Mouse (Mus musculus): ENCODE results near the gene Tmem200b. TPM values are rescaled to one million over a fixed set of nuclear protein-coding genes. Genes with fewer than 3 reads are reported as not detected.
A peak's percentile ranks its signal among the peaks of the same experiment; 100 is the strongest.

The Tmem200b gene
- polyA plus RNA-seq, 1 experiment from 2014 or later = 1.2 TPM

DNA sequence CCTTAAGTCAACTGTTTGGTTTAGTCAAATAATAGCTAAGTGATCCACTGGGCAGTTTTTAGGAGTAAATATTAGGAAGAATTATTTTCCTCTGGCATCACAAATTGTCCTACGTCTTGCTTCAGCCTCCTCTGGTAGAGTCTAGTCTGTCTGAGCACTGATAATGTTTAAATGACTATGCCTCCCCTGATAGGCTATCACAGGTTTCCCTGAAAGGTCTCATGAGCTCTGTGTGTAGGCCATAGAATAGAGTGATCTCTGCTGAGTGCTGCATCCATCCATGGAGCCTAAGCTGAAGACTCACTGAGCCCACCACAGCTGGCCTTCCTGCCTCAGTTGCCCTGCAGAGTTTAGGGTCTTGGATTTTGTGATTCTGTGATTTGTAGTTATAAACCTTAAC lies 33.0 kb upstream of the Tmem200b start:
- Histone ChIP-seq H3K9ac (no peak overlapping the region), H3K27ac (no peak overlapping the region), H3K4me1 (no peaks in the 10 kb centered on the region), H3K27me3 (replicated peaks) (no peaks in the 10 kb centered on the region), H3K36me3 (peaks cover 11% of the 10 kb centered on the region), H3K4me2 (no peak overlapping the region), H3K9me3 (no peaks in the 10 kb centered on the region), H3K4me3 (replicated peaks) (no peak overlapping the region)
- ATAC-seq (ENCODE audit: insufficient read depth, low FRiP score, low read depth) = no peak
- 60% methylated on average over 1 of the region's 1 CpGs for WGBS

DNA sequence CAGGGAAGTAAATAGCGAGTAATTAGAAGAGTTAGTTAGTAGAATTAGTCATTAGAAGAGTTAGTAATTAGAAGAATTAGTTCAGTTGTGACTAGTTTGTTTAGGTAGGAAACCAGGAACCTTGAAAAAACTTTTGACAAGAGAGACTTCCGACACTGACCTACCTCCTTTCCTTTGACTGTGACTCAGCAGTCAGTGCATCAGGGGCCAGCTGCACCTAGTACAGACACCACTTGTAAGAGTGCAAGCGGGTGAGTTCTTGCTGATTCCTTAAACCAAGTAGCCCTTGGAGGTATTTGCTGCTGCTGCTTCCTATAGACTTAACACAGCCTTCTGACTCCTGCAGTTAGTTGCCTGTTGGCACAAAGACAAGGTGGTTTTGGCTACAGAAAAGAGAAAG lies 30.9 kb upstream of the Tmem200b start:
- Histone ChIP-seq H3K4me3 (replicated peaks) (no peak overlapping the region), H3K27me3 (replicated peaks) (no peaks in the 10 kb centered on the region), H3K9ac (no peak overlapping the region), H3K4me1 (no peaks in the 10 kb centered on the region), H3K36me3 (peaks cover 21% of the 10 kb centered on the region), H3K4me2 (no peak overlapping the region), H3K27ac (no peak overlapping the region), H3K9me3 (no peaks in the 10 kb centered on the region)
- WGBS = 72% methylated on average over 3 of the region's 3 CpGs
- no peak for ATAC-seq (ENCODE audit: insufficient read depth, low FRiP score, low read depth)

DNA sequence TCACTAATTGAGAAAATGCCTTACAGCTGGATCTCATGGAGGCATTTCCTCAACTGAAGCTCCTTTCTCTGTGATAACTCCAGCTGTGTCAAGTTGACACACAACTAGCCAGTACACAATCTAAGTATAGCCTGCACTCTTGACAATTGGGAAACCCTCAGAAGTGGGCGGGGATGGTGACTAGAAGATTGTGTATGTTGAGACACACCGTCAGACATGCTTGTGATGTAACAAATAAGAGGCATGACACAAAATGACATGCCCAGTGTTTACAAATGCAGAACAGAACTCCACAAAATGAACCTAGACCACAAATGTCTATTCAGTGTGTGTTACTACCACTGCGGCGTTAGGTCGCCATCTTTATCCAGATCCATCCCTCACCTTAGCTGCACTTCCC lies 24.5 kb upstream of the Tmem200b start:
- Histone ChIP-seq H3K9me3 (no peaks in the 10 kb centered on the region), H3K27me3 (replicated peaks) (no peaks in the 10 kb centered on the region), H3K4me3 (replicated peaks) (no peak overlapping the region), H3K9ac (no peak overlapping the region), H3K4me1 (no peaks in the 10 kb centered on the region), H3K4me2 (no peak overlapping the region), H3K36me3 (peaks cover 67% of the 10 kb centered on the region), H3K27ac (no peak overlapping the region)
- ATAC-seq (ENCODE audit: insufficient read depth, low FRiP score, low read depth) = no peak
- 96% methylated on average over 5 of the region's 5 CpGs for WGBS

DNA sequence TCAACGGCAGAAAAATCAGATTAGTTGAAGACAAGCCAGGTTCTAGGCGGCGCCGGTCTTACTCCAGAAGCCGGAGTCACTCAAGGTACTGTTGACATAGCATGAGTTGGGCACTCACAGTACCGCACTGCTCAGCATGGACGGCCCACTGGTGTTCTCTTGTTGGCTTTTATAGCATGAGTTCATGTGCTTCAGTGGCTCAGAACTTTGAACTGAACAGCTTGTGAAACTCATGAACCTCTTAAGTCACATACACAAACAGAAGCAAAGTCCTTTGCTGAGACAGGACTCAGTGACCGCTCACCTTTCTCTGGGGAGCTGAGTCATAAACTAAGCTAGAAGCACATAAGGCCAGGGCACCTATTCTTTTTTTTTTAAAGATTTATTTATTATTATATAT lies 23.8 kb upstream of the Tmem200b start:
- ATAC-seq (ENCODE audit: insufficient read depth, low FRiP score, low read depth) = no peak
- H3K36me3 ChIP-seq = peaks cover 73% of the 10 kb centered on the region
- H3K27me3 ChIP-seq (replicated peaks) = no peaks in the 10 kb centered on the region

DNA sequence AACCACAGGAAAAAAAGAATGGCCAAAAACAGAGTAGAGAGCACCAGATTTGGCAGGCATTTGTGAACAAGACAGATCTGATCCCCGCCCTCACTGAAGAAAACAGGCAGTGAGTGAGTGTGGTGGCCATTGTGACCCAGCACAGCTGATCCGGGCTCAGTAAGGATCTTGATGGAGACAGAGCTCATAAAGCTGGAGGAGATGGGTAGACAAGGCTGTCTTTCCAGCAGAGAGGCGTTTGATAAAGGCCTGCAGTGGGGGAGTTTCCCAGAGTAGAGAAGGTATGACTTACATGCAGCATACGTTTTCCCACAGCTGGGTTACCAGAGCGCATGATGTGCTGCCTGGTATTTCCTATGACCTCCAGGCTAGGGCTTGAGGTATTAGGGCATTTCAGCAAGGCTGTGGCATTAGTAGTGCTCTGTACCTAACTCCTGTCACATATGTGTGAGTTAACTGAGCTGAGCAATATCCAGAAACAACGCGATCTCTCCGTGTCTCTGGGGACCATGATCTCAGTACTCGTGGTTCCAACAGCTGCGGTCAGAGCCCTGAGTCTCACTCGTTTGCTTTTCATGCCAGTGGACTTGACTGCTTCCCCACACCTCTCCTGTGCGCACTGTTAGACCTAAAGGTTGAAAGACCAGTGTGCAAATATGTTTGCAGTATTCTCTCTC lies 22.9 kb upstream of the Tmem200b start:
- Histone ChIP-seq H3K36me3 (peaks cover 65% of the 10 kb centered on the region), H3K27ac (no peak overlapping the region), H3K4me1 (no peaks in the 10 kb centered on the region), H3K27me3 (replicated peaks) (no peaks in the 10 kb centered on the region), H3K4me3 (replicated peaks) (no peak overlapping the region), H3K9me3 (no peaks in the 10 kb centered on the region), H3K9ac (no peak overlapping the region), H3K4me2 (no peak overlapping the region)
- ATAC-seq (ENCODE audit: insufficient read depth, low FRiP score, low read depth) = no peak
- 89% methylated on average over 12 of the region's 12 CpGs for WGBS

More for the DNA sequence above, 23.8 kb upstream of the Tmem200b start:
- Histone ChIP-seq H3K27ac (no peak overlapping the region), H3K4me1 (no peaks in the 10 kb centered on the region), H3K9ac (no peak overlapping the region), H3K9me3 (no peaks in the 10 kb centered on the region), H3K4me2 (no peak overlapping the region), H3K4me3 (replicated peaks) (no peak overlapping the region)
- 88% methylated on average over 8 of the region's 8 CpGs for WGBS

DNA sequence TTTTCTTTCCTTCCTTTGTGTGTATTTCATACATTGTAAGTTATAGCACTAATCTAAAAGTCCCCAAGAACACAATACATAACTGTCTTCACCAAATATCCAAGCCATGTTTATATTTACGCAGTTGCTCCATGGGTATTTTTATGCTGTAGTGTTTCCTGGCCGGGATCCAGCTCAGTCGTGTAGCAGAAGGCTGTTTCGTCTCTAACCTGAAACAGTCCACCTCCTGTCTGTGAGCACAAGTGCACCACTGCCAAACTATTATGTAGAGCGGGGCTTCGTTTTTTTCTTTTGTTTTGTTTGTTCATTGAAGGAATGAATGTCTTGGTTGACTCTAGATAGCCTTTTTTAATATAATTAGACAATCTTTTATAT lies 22.4 kb upstream of the Tmem200b start:
- Histone ChIP-seq H3K4me2 (no peak overlapping the region), H3K9ac (no peak overlapping the region), H3K9me3 (no peaks in the 10 kb centered on the region), H3K4me3 (replicated peaks) (no peak overlapping the region), H3K27ac (no peak overlapping the region), H3K27me3 (replicated peaks) (no peaks in the 10 kb centered on the region), H3K4me1 (no peaks in the 10 kb centered on the region), H3K36me3 (peaks cover 62% of the 10 kb centered on the region)
- ATAC-seq (ENCODE audit: insufficient read depth, low FRiP score, low read depth) = no peak
- WGBS = 80% methylated on average over 6 of the region's 6 CpGs

DNA sequence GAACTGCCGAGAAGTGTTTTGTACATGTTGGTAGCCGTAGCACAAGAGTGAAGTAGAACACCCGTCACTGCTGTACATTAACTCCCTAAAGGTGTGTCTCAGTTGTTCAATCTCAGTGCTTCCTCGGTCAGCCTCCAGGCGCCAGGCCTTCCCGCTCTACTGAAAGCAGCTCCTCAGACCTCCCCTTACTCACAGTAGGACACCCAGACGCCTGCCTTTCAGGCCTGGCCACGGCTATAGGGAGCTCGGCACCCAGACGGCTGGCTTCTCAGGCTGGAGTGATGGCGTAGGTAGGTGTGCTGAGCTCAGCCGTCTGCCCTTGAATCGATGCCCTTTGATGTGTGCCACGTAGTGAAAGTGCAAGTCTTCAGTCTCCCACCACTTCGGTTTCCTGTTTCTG lies 20.5 kb upstream of the Tmem200b start:
- 94% methylated on average over 15 of the region's 15 CpGs for WGBS
- H3K4me1 ChIP-seq = no peaks in the 10 kb centered on the region
- H3K36me3 ChIP-seq = peaks cover 57% of the 10 kb centered on the region
- no peaks in the 10 kb centered on the region for H3K27me3 ChIP-seq (replicated peaks)
- ATAC-seq (ENCODE audit: insufficient read depth, low FRiP score, low read depth) = no peak
- no peak overlapping the region for H3K27ac ChIP-seq
- H3K9ac ChIP-seq = no peak overlapping the region
- H3K4me2 ChIP-seq = no peak overlapping the region
- no peaks in the 10 kb centered on the region for H3K9me3 ChIP-seq
- H3K4me3 ChIP-seq (replicated peaks) = no peak overlapping the region

DNA sequence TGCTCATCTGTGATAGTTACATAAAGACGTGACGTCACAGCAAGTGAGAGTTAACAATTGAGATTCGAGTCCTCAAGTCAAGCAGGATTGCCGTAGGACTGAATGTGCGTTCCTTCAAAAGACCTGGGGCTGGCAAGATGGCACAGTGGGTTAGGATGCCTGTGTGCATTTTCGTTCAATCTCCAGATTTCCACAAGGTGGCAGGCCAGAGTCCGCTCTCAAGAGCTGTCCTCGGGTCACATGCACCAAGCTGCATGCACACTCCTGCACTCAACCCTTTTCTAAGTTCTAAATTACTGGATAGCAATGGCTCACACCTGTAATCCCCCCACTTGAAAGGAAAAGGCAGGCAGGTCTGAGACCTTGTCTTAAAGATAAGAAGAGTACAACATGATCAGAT lies 17.1 kb upstream of the Tmem200b start:
- no peak overlapping the region for H3K9ac ChIP-seq
- WGBS = 61% methylated on average over 8 of the region's 8 CpGs

DNA sequence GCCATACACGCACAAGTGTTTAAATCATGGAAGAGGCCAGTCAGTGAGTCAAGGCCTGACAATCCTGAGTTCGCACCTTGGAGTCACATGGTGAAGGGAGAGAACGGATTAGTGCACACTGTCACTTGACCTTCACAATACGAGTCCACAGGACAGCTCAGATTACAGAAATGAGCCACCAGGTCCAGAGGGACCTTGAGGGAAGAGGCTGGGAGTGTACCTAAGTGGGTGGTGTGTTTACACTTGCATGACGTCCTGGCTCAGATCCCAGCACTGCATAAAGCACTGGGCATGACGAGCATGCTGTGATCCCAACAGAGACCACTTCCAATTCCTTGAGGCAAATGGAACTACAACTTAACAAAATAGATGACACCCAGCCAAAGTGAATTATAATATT lies 15.1 kb upstream of the Tmem200b start:
- H3K9ac ChIP-seq = no peak overlapping the region
- no peak overlapping the region for H3K4me3 ChIP-seq (replicated peaks)
- no peak overlapping the region; the same call in 1 of the 2 replicates for H3K27ac ChIP-seq
- no peaks in the 10 kb centered on the region for H3K9me3 ChIP-seq
- H3K36me3 ChIP-seq = peaks cover 17% of the 10 kb centered on the region
- ATAC-seq (ENCODE audit: insufficient read depth, low FRiP score, low read depth) = peak; percentile 53; the same call in 1 of the 2 replicates
- H3K4me1 ChIP-seq = peaks cover 6% of the 10 kb centered on the region
- 45% methylated on average over 6 of the region's 6 CpGs for WGBS
- H3K4me2 ChIP-seq = no peak overlapping the region
- no peaks in the 10 kb centered on the region for H3K27me3 ChIP-seq (replicated peaks)

More for the DNA sequence above, 17.1 kb upstream of the Tmem200b start:
- no peak for ATAC-seq (ENCODE audit: insufficient read depth, low FRiP score, low read depth)
- Histone ChIP-seq H3K4me3 (replicated peaks) (no peak overlapping the region), H3K27me3 (replicated peaks) (no peaks in the 10 kb centered on the region), H3K4me1 (no peaks in the 10 kb centered on the region), H3K9me3 (no peaks in the 10 kb centered on the region), H3K27ac (no peak overlapping the region), H3K4me2 (no peak overlapping the region), H3K36me3 (peaks cover 35% of the 10 kb centered on the region)

DNA sequence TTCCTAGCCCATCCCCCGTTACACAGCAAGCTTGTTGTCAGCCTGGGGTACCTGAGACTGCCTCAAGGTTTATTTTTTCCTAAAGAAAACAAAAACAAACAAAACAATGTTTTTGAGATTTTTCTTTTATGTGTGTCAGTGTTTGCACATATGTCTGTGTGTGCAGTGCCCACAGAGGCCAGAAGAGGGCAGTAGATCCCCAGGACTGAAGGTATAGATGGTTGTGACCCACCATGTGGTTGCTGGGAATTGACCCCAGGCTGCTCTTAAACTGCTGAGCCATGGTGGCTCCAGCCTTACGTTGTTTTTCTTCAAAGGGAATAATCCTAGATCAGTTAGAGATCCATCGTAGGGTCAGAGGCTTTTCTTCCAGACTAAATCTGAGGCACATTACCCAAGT lies 13.7 kb upstream of the Tmem200b start:
- Histone ChIP-seq H3K4me2 (no peak overlapping the region), H3K9me3 (no peaks in the 10 kb centered on the region), H3K4me3 (replicated peaks) (no peak overlapping the region), H3K36me3 (peaks cover 5% of the 10 kb centered on the region; the same call in 1 of the 2 replicates), H3K9ac (no peak overlapping the region), H3K4me1 (peaks cover 6% of the 10 kb centered on the region), H3K27ac (no peak overlapping the region), H3K27me3 (replicated peaks) (peaks cover 6% of the 10 kb centered on the region)
- no peak for ATAC-seq (ENCODE audit: insufficient read depth, low FRiP score, low read depth)
- 91% methylated on average over 3 of the region's 3 CpGs for WGBS

DNA sequence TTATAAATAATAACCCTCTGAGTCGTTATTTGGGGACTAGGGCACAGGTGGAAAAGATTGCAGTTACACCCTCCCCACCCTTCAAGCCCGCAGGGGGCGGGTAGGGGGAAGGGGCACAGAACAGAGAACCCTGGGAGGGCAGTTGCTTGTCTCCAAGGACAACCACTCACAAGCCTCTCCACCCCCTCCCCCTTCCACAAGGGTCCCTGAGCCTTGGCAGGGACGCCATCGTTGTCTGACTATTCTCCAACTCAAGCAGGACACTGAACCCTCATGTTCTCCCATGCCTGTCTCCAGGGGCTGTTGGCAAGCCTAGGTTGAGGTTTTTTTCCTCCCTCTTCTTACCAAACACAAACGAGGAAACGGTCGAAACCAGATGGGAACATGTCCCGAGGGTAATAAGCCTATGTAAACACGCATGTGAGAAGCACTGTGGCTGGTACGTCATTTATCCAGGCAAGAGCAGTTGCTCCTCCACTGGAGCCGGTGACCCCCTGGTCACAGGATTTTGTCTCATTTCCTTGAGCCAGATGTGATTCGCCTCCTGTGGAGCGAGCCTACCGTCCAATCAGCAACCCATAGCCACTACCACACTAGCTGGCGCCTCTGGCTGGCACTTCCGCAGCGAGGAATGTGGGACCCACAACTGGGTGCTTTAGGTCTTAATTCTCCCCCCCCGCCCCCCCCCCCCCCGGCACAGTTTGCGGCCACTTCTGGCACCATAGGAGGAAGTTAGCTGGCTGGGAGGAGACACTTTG lies 11.2 kb upstream of the Tmem200b start:
- peak; percentile 44; the same call in 1 of the 2 replicates for ATAC-seq (ENCODE audit: insufficient read depth, low FRiP score, low read depth)
- Histone ChIP-seq H3K4me1 (peaks cover 21% of the 10 kb centered on the region), H3K4me2 (peak overlapping the region; percentile 41), H3K27me3 (replicated peaks) (peaks cover 21% of the 10 kb centered on the region), H3K9ac (no peak overlapping the region), H3K4me3 (replicated peaks) (0 out of 2 replicates have a peak overlapping the region, but pooled peaks have one; percentile 9), H3K27ac (peak overlapping the region; percentile 55), H3K36me3 (no peaks in the 10 kb centered on the region), H3K9me3 (no peaks in the 10 kb centered on the region)
- 6% methylated on average over 18 of the region's 21 CpGs for WGBS

DNA sequence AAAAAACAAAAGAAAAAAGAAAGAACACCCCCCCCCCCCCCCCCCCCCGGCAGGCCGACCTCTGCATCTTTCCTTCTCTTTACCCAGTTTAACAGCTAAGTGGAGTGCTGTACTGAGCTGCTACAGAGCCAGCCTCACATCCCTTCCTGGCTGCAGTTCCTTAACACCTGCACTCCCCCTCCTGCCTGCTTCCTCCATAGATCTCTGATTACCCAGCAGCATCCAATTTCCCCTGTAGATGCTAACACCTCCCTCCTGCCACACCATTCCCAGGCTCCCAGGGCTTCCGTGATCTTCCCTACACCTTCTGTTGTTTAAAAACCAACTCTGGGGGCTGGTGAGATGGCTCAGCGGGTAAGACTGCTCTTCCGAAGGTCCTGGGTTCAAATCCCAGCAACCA lies 10.1 kb upstream of the Tmem200b start:
- no peak overlapping the region for H3K9ac ChIP-seq
- H3K27me3 ChIP-seq (replicated peaks) = peaks cover 32% of the 10 kb centered on the region
- H3K4me1 ChIP-seq = peaks cover 31% of the 10 kb centered on the region
- H3K4me3 ChIP-seq (replicated peaks) = no peak overlapping the region
- no peaks in the 10 kb centered on the region for H3K36me3 ChIP-seq
- ATAC-seq (ENCODE audit: insufficient read depth, low FRiP score, low read depth) = no peak
- no peak overlapping the region for H3K4me2 ChIP-seq
- WGBS = 49% methylated on average over 3 of the region's 5 CpGs
- H3K27ac ChIP-seq = no peak overlapping the region
- no peaks in the 10 kb centered on the region for H3K9me3 ChIP-seq
